Mouse (Mus musculus) olfactory bulb, adult 2 months (tissue): ENCODE data around the gene Slc17a7.

Experiments
- CTCF ChIP-seq: fragments of 200-500 bp; IDR thresholded peaks from 2 replicates; pipeline ENCODE4 v1.5.1; 2012; ENCODE audit warnings: low read depth, mild to moderate bottlenecking, low read length, moderate library complexity; ENCODE audit not compliant: insufficient read depth
- POLR2A ChIP-seq: fragments of 200-500 bp; IDR thresholded peaks from 2 replicates; pipeline ENCODE4 v1.6.1; 2012; ENCODE audit warnings: mild to moderate bottlenecking, low read depth, low read length, moderate library complexity; ENCODE audit not compliant: insufficient read depth

DNA sequence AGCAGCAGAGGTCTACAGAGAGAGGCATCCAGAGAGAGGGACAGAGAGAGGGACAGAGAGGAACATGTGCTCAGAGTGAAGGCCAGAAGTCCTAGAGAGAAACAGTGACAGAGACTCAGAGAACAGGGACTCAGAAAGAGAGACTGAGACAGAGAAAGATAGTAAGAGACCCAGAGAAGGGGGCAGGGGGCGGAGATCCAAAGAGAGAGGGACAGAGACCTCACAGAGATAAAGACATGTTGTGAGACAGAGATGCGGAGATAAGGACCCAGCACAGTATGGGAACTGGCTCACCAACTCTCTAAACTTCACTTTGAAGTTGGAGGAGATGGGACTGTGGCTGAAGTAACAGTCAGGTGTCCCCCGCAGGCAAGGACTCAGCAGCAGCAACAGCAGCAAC, 28.4 kb upstream of the Slc17a7 start:
- no peak for TF ChIP-seq CTCF
- no peak for TF ChIP-seq POLR2A
